In genomic region chr16:96630241-96630640, GRCm38 (mm10) we compare ENCODE assay signal across 14 mouse cellular contexts.
"Had no signal": no experiment of that assay in that cellular context is flagged by ENCODE, and none has a peak within 500 bp of the region (broad histone marks: within the 10 kb centered on the region; RNA-seq: fewer than 3 reads in every experiment).

No protein-coding gene starts in this region.

- H3K4me2 ChIP-seq: intestine, embryonic 15.5 days; kidney, embryonic 15.5 days; limb, embryonic 12.5 days; liver, embryonic 13.5 days; lung, embryonic 15.5 days; neural tube, embryonic 12.5 days had no signal

- H3K27ac ChIP-seq: intestine, embryonic 15.5 days; kidney, embryonic 15.5 days; limb, embryonic 12.5 days; liver, embryonic 13.5 days; lung, embryonic 15.5 days; macrophage; neural tube, embryonic 12.5 days had no signal

- ATAC-seq: intestine, embryonic 15.5 days; liver, postnatal 0 days had no signal

- H3K27me3 ChIP-seq: intestine, embryonic 15.5 days; limb, embryonic 12.5 days; liver, embryonic 13.5 days; lung, embryonic 15.5 days; neural tube, embryonic 12.5 days had no signal

- H3K4me1 ChIP-seq: intestine, embryonic 15.5 days; kidney, embryonic 15.5 days; liver, embryonic 13.5 days; lung, embryonic 15.5 days; neural tube, embryonic 12.5 days had no signal

- H3K36me3 ChIP-seq: intestine, embryonic 15.5 days; kidney, embryonic 15.5 days; limb, embryonic 12.5 days; liver, embryonic 13.5 days; lung, embryonic 15.5 days; neural tube, embryonic 12.5 days had no signal

- DNase-seq: kidney, adult 18-20 months; kidney, postnatal 14 days; liver; liver, embryonic 13.5 days; liver, postnatal 0 days; lung, postnatal 14 days; midbrain, embryonic 14.5 days; thymus, postnatal 14 days had no signal

- H3K9ac ChIP-seq: intestine, embryonic 15.5 days; kidney, embryonic 15.5 days; limb, embryonic 12.5 days; liver, embryonic 13.5 days; liver, postnatal 0 days; lung, embryonic 15.5 days; neural tube, embryonic 12.5 days had no signal

- H3K9me3 ChIP-seq: intestine, embryonic 15.5 days; kidney, embryonic 15.5 days; limb, embryonic 12.5 days; liver, embryonic 13.5 days; lung, embryonic 15.5 days; neural tube, embryonic 12.5 days had no signal

- H3K4me3 ChIP-seq: intestine, embryonic 15.5 days; kidney, embryonic 15.5 days; limb, embryonic 12.5 days; liver, embryonic 13.5 days; lung, embryonic 15.5 days; neural tube, embryonic 12.5 days had no signal
